Mouse (Mus musculus): ENCODE results near the gene Gm10563. TPM values are rescaled to one million over a fixed set of nuclear protein-coding genes. Genes with fewer than 3 reads are reported as not detected.
"Not testable (repeated sequence)": the region's sequence is repeated elsewhere in the genome, so short reads cannot be mapped to it uniquely, and the experiment has no call there.

Gm10563 gene
- polyA plus RNA-seq, 1 experiment from 2014 or later = not detected

DNA sequence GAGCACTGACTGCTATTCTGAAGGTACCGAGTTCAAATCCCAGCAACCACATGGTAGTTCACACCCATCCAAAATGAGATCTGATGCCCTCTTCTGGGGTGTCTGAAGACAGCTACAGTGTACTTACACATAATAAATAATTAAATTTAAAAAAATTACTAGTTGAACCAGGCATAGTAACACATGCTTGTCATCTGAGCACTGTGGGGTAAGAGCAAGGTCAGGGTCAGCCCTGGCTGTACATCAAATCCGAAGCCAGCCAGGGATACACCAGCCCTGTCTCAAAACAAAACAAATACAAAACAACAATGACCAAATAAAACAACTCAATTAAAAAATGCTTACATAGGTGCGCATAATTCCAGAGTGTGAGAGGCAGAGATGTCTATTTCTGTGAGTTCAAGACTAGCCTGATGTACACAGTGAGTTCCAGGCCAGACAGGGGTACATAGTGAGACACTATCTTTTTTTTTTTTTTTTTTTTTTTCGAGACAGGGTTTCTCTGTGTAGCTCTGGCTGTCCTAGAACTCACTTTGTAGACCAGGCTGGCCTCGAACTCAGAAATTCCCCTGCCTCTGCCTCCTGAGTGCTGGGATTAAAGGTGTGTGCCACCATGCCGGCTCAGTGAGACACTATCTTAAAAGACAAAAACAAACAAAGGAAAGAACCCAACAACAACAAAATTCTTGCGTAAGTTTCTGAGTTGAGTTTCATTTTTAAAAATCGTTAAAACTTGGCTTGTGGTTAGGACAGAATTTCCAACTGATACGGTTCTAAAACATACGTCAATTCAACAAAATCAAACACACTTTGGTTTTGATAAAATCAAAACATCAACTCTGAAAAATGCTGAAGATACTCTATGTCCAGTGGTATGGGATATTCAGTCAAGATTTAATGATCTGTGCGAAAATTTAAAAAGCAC, 45.0 kb downstream of the Gm10563 start:
- DNase-seq (ENCODE audit: low spot score) = no peak

DNA sequence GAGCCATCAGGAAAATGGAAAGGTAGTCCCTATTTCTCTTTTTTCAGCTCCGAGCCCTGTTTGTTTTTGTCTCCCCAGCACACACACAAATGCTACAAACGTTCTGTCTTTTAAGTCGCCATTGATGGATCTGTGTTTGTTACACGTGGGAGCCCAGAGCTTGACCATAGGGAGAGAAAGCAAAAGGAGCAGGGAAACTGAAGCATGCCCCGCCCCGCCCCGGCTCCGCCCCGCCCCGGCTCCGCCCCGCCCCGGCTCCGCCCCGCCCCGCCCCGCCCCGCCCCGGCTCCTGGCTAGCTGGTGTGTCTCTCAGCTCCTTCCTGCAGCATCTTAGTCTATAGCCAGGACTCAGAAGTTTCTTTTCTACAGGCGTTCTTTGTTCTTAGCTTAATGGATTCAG, 46.7 kb downstream of the Gm10563 start:
- no peak for DNase-seq (ENCODE audit: low spot score)

DNA sequence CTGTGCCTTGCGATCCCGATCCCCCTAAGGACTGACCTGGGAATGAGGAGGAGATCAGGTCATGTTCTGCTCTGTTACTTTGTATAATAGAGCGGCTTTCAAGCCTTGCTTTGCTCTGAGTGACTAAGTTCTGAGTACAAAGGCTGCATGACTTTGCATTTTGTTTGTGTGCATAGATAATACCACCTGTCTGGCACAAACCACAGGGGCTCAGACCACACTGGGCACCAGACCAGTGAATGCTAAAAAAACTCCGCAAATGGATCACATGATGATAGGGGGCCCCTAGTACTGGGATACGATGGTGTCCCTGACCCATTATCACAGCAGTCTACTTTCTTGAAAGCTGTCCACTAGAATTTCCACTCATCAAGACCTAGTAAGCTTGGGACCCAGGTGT, 48.6 kb downstream of the Gm10563 start:
- no peak for DNase-seq (ENCODE audit: low spot score)

DNA sequence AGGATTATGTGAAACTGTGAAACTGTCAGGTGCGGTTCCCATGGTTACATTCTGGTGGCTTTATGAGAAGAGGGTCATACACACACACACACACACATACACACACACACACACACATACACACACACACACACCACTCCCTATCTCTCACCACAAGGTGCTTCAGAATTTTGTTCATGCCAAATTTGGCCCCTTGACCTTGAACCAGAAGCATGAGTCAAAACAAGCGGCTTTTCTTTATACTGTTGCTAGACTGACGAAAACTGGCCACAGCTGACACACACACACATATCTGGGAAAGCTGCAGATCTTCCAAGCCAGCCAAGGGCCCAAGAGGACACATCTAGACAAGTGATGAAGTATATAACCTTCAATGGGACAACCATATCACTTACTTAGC, 49.4 kb downstream of the Gm10563 start:
- no peak for DNase-seq (ENCODE audit: low spot score)

DNA sequence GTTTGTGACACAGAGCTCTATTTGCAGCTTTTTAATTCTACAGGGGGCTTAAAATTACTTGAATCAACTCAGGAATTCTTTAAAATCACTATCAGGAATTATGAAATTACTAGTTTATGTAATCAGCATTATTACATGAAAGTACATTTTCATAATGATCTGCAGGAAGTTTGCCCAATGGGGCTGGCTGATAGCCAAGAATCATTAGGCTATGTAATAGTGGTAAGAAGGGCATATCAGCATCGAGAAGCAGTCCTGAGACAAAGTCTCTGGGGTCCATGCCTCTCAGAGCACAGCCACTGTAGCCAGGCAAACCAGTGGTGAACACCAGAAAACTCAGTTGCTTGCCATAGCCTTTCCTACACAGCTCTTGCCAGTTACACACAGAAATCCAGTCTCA, 51.4 kb downstream of the Gm10563 start:
- DNase-seq (ENCODE audit: low spot score) = no peak

DNA sequence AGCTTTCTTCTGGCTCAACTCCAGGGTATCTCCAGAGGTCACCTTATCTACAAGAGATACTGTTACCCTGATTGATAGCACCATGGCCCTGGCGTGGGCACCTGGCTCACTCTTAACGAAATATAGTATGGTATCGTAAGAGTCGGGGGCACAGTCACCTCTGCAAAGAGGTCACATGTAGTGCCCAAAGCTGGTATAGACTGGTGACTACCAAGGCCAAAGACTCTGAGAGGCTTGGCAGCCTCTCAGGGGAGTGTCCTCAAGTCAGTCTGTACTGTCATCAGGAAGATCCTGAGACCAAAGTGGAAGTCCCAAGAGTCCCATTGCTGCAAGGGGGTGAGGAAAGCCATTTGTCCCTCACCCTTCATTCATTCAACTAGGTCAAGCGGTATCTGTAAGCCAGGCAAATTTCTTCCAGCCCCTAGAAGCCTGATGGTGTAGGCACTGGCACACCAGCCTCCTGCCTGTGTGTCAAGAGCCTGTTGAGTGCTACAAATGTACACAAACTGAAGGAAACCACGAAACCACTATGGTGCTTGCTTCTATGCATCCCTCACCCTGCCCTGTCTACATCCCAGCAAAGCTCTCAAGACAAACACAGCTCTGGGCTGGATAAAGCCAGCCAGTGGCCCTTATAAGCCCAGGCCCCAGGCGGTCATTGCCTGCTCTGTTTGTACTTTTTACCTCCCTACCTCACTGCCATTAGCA, 54.0 kb downstream of the Gm10563 start:
- no peak for DNase-seq (ENCODE audit: low spot score)

DNA sequence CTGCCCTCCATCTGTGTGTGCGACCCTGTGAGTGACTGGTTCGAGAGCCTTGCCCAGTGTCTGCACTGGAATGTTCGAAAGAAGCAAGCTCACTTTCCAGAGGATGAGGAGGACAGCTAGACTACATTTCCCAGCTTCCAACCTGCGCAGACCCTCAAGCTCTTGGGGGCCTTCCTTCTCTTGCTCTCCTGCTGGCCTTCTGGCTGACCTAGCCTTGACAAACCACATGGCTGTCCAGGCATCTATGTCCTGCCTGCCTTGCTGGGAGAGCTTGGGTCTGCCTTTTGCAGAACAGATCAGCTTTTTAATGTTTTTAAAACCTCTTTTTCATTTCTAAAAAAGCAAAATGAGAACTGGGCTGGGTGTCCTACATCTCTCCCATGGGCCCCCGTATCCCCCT, 55.9 kb downstream of the Gm10563 start:
- DNase-seq (ENCODE audit: low spot score) = no peak

DNA sequence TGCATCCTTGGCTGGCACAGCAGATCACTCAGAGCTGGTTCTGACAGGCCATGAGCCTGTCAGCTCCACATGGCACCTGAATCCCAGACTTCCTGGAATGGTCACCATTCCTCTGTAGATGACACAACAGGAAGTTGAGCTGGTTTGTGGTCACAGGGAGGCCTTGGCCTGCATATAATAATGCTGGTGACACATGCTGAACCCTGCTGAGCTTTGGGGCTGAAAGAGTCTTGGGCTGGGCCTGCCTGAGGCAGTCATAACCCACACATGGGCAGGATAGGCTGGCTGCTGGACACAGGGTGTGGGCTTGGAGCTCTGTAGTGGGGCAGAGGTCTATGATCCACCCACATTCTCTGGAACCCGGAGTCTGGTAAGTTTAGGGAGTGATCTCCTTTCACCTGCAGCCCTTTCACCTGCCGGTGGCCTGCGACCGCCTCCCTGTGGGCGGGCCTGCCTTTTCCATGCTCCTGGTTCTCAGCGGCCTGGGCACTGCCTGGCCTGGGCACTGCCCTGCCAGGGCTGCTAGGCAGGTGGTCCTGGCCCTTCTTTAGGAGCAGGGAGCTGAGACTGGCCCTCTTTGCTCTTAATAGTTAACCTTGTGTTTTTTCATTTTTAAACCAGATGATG, 62.8 kb downstream of the Gm10563 start:
- no peak for DNase-seq (ENCODE audit: low spot score)

DNA sequence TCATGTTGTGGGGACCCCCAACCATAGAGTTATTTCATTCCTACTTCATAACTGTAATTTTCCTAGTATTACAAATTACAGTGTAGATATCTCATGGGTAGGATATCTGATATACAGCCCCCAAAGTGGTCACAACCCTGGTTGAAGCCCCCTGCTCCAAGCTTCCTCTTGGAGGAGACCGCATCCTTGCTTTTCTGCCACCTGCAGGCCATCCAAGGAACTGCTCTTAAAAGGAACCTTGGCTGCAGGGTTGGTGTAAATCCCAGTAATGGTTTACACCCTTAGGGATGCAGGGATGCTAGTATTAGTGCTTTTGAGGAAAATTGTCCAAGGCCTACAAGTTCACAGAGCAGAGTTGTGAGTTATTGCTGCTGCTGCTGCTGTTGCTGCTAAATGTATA, 64.8 kb downstream of the Gm10563 start:
- DNase-seq (ENCODE audit: low spot score) = peak; percentile 31

DNA sequence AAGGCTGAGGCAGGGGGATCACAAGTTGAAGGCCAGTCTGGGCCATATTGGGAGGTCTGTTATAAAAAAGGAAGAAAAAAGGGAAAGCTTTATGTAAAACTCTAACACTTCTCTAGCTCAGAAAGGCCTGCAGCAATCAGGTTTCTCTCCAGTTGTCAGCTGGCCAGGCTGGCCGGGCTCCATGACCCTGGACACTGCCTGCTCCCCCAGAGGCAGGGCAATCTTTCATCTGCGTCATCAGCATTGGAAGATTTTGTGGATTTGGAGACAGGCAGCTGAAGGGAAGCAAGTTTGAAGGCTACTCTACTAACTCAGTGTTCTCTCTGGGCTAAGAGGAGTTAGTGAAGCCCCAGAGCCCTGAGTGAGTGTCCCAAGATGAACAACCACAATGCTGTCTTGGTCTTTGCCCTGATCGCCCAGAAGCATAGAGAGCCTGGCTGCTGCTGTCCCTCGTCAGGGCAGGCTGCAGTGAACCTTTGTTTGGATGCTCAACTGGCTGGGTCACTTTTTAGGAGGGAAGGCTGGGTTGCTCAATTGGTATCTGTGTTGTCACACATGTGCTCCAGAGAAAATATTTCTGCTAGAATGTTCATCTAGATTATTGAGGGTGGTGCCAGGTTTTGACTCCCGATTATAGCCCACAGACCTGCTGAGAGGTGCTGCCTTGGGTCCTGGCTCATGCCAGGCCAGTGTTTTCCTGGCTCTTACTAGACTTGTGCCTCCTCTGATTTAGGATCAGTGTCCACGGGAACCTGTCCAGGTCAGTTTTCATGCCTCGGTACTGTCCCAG, 66.7 kb downstream of the Gm10563 start:
- no peak for DNase-seq (ENCODE audit: low spot score)

DNA sequence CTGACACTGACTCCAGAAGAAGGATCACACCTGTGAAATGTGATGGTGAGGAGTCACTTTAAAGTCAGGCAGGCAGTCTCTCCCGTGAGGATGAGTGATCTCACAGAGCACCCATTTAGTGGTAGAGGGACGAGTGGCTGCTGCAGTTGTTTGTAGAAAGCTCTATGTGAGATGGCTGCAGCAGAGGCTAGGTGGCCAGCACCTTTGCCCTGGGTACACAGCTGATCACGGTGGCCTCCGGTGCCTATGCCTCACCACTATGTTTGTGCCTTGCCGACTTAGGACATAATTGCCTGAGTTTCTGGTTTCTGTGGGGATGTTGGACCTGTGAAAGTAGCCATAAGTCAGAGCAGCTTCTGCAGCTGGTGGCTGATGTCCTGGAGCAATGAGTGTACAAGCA, 67.5 kb downstream of the Gm10563 start:
- DNase-seq (ENCODE audit: low spot score) = no peak

DNA sequence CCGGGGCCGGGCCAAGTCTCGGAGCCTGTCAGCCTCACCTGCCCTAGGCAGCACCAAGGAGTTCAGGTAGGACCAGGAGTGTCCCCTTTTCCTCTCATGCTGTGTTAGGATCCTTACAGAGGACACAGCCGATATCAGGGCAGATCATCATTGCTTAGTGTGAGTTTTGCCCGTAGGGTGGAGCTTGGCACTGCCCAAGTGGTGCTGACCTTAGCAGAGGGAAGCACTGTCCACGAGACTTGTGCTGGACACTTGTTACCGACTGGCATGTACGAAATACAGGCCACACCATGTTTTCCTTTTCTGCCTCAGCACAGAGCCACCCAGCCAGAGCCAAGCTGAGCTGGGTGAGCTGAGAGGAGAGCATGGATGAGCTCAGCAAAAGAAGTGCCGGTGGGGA, 68.1 kb downstream of the Gm10563 start:
- DNase-seq (ENCODE audit: low spot score) = no peak

DNA sequence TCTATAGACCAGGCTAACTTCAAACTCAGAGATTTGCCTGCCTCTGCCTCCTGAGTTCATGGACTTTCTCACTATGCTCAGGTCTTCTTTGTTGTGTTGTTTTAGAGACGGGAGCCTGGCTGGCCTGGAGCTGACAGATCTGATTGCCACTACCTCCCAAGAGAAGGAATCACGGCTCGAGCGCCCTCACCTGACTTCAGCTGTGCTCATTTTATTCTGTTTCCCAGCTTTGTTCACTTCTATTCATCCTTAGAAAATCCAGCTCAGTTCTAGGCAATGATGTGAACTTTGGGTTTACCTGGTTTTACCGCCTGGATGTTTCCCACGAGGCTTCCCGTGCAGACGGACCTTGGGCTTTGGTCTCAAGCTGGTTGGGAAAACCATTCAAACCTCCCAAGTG, 69.7 kb downstream of the Gm10563 start:
- DNase-seq (ENCODE audit: low spot score) = no peak

DNA sequence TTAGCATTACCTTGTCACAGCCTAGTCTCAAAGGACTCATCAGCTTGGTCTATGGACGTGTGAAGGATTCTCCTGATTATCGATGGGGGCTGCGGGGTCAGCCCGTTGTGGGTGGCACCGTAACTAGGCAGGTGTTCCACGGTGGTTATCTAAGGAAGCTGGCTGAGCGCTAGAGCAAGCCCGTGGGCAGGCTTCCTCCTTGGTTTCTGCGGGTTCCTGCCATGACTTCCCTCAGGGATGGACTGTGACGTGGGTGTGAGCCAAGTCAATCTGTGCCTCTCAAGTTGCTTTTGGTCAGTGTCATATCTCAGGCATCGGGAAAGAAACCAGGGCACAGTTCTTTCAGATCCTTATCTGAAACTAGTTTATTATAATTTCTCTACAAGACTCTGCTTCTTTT, 70.3 kb downstream of the Gm10563 start:
- no peak for DNase-seq (ENCODE audit: low spot score)

DNA sequence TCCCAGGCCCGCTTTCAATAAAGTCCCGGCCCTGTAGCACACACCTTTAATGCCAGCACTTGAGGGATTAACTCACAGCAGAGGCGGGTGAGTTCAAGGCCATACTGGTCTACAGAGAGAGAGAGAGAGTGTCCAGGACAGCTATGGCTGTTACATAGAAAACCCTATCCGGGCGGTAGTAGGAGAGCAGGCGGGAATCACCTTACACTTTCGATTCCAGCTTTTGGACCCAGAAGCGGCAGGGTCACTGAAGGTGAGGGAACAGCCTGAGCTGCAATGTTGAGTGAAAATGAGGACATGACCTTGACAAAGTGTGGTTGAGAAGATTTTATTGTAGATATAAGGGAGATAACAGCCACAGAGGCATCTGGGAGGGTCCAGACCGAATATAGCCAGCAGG, 71.3 kb downstream of the Gm10563 start:
- no peak for DNase-seq (ENCODE audit: low spot score)

DNA sequence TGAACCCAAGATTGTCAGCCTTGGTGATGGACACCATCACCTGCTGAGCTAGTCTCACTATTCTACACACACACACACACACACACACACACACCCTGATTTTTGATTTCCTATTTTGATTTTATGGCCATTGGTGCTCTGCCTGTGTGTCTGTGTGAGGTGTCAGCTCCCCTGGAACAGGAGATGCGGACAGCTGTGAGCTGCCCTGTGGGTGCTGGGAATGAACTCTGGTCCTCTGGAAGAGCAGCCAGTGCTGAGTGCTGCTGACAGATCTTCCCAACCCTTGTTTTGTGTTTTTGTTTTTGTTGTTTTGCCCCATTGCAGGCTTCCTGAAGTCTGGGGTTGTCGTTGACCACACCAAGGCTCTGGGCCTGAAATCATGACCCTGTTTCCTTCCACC, 72.1 kb downstream of the Gm10563 start:
- no peak for DNase-seq (ENCODE audit: low spot score)

DNA sequence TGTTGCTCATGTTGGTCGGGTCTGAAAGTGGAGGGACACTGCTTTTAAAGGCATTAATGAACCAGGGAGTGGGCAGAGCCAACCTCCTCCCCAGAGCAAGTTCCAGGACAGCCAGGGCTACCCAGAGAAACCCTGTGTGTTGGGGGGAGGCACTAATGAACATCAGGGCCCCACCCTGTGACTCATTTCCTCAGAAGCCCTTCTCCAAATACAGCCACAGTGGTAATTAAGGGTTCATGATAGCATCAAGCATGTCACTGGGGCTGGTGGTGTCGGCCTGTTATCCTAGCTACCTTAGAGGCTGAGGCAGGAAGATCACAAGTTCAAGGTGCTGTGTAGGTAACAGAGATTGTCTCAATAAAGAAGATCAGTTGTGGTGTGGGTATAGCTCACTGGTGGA, 73.8 kb downstream of the Gm10563 start:
- no peak for DNase-seq (ENCODE audit: low spot score)

DNA sequence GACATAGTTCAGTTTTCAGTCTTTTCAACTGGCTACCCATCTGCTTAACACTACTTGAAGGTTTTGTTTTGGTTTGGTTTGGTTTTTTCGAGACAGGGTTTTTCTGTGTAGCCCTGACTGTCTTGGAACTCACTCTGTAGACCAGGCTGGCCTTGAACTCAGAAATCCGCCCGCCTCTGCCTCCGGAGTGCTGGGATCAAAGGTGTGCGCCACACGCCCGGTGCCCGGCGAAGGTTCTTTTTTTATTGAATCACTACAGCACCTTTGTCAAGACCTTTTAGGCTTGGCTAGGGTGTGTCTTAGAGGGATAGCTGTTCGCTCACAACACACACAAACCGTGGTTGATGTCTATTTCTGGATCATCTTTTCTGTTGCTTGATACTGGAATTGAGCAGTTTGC, 74.9 kb downstream of the Gm10563 start:
- DNase-seq (ENCODE audit: low spot score) = not testable (repeated sequence)

DNA sequence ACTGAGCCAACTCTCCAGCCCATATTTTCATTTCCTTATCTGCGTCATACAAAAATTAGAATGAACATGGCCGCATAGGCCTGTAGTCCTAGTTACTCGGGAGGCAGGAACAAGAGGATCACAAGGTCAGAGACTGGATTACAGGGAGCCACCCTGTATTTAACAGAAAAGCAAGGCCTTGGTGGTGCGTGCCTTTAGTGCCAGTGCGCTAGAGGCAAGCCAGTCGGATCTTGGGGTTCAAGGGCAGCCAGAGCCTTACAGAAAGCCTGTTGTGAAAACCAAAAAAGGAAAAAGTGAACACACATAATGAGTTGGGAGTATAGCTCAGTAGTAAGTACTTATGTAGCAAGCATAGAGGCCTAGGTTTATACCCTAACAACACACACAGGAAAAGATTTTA, 75.4 kb downstream of the Gm10563 start:
- no peak for DNase-seq (ENCODE audit: low spot score)

DNA sequence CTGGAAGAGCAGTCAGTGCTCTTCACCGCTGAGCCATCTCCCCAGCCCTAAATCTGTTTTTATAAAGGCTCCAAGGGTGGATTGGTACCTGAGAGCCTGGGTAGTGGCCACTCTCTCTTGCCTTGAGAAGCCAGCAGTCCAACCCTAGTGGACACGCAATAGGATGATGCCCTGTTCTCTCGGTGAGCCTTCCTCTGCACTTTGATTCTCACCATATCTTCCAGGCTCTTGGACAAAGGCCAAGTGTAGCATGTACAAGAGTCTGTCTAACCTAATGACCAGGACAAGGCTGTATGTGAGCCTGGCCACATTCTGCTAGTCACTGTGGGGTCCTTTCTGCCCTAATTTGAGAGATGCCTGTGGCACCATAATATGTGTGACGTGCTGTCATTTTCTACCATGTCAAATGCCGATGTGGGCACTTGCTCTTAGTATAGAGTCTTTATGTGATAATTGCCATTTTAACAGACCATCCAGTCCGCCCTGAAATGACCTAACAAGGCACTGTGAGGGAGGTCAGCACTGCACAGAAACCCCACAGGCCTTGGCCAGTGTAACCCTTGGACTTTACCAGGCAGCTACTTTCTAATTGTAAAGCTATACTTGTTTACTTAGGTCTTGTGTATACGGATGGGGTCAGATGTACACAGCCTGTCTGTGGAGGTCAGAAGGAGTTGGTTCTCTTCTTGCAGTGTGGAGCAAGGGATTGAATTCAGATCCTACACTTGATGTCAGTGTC, 76.4 kb downstream of the Gm10563 start:
- DNase-seq (ENCODE audit: low spot score) = no peak

DNA sequence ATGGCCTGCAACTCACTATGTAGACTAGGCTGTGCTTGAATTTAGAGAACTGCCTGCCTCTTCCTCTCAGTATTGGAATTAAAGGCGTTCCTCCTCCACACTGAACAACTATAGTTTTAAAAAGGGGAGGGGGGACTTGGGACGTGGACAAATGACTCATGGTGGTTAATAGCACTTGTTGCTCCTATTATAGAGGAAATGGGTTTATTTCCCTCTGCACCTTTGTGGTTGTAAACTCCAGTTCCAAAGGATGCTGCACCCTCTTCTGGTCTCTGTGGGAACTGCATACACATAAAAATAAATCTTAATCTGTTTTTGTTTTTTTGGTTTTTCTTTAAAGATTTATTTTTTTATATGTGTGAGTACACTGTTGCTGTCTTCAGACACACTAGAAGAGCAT, 77.0 kb downstream of the Gm10563 start:
- peak; percentile 47 for DNase-seq (ENCODE audit: low spot score)

All from thymus, postnatal 0 days (tissue).